Mouse (Mus musculus): Measurements from ENCODE around the gene Klk1b1.
"Not testable (repeated sequence)": the region's sequence is repeated elsewhere in the genome, so short reads cannot be mapped to it uniquely, and the experiment has no call there.

Klk1b1 gene

GRCm38 (mm10) chr7:44004847-44005246 is 38.3 kb downstream of the Klk1b1 start:
- no peak for DNase-seq (ENCODE audit: low spot score)

- DNase-seq (ENCODE audit: low spot score) = not testable (repeated sequence)
Measured at GRCm38 (mm10) chr7:44011868-44012267, 45.3 kb downstream of the Klk1b1 start, which contains the start of gene Klk1b26. Gene Klk1b26, plus strand, starts transcription at chr7:44012168.

- DNase-seq (ENCODE audit: low spot score) = not testable (repeated sequence)
Measured at GRCm38 (mm10) chr7:44014666-44015065, 48.1 kb downstream of the Klk1b1 start.

- no peak for DNase-seq (ENCODE audit: low spot score)
Measured at GRCm38 (mm10) chr7:44015071-44015470, 48.5 kb downstream of the Klk1b1 start.

Measured in yolk sac, embryonic 10.5 days (tissue).